Mouse (Mus musculus): Measurements from ENCODE around the gene Farp1. TPM values are rescaled to one million over a fixed set of nuclear protein-coding genes. Genes with fewer than 3 reads are reported as not detected.

Farp1 gene
- polyA plus RNA-seq, 1 experiment from 2014 or later = 33.8 TPM

DNA sequence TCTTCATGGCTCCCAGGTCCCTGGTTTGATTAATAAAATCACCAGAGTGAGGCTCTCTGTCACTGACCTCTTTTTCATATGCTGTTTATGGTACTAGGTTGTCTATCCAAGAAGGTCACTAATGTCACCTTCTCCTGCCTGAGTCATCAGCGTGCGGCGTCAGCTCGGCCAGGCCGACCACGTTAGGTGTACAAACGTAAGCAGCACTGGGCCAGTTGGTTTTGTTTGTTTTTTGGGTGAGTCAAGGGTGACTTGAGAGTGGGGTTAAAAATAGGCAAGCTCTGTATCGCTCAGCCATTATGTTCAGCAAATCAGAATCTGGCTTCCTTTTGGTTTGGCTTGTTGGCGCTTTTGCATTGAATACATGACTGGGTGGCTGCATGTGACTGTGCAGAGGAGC is 155.4 kb downstream of the Farp1 start:
- 91% methylated on average over 9 of the region's 9 CpGs for WGBS
- DNase-seq (ENCODE audit: low spot score) (no peak), ATAC-seq (replicated peaks; ENCODE audit: low FRiP score) (no peak)
- no peak overlapping the region for H3K27ac ChIP-seq (ENCODE audit: low read depth, low read length)
- no peaks in the 10 kb centered on the region for H3K36me3 ChIP-seq (ENCODE audit: control insufficient read depth, insufficient read depth, low read length)
- H3K9ac ChIP-seq (ENCODE audit: low read length) = no peak overlapping the region
- no peaks in the 10 kb centered on the region for H3K9me3 ChIP-seq (ENCODE audit: control insufficient read depth, low read length)
- H3K27me3 ChIP-seq (ENCODE audit: control insufficient read depth, insufficient read depth, low read length) = no peaks in the 10 kb centered on the region
- H3K4me1 ChIP-seq (replicated peaks; ENCODE audit: control insufficient read depth, insufficient read depth, low read length) = no peaks in the 10 kb centered on the region
- no peak overlapping the region for H3K4me3 ChIP-seq (ENCODE audit: low read depth, low read length)
- no peak overlapping the region for H3K4me2 ChIP-seq (ENCODE audit: low read depth, low read length, severe bottlenecking)

DNA sequence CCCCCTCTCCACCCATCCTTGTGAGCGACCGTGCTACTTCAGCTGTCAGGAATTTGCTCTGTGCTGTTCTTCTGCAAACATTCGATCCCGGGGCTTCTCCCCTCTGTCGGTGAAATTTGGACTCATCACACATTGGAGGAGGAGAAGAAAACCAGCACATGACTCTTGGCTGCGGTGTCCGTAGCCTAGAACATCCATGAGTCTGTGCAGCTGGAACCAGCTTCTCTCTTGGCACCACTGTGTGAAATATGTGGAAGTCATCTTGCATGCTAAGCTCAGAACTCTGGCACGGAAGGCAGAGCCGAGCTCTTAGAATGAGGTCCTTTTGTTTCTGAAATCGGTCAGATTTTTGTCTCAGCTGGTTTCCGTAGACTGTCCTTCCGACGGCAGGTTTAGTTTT is 156.7 kb downstream of the Farp1 start:
- Histone ChIP-seq H3K36me3 (ENCODE audit: control insufficient read depth, insufficient read depth, low read length) (no peaks in the 10 kb centered on the region), H3K4me1 (replicated peaks; ENCODE audit: control insufficient read depth, insufficient read depth, low read length) (no peaks in the 10 kb centered on the region), H3K27ac (ENCODE audit: low read depth, low read length) (no peak overlapping the region), H3K9me3 (ENCODE audit: control insufficient read depth, low read length) (no peaks in the 10 kb centered on the region), H3K4me3 (ENCODE audit: low read depth, low read length) (no peak overlapping the region), H3K9ac (ENCODE audit: low read length) (no peak overlapping the region), H3K4me2 (ENCODE audit: low read depth, low read length, severe bottlenecking) (no peak overlapping the region), H3K27me3 (ENCODE audit: control insufficient read depth, insufficient read depth, low read length) (no peaks in the 10 kb centered on the region)
- ATAC-seq (replicated peaks; ENCODE audit: low FRiP score) (no peak), DNase-seq (ENCODE audit: low spot score) (no peak)
- WGBS = 67% methylated on average over 13 of the region's 13 CpGs

GRCm38 (mm10) chr14:121192394-121192793 is 157.4 kb downstream of the Farp1 start:
- H3K4me3 ChIP-seq (ENCODE audit: low read depth, low read length) = no peak overlapping the region
- no peak for DNase-seq (ENCODE audit: low spot score)
- H3K4me1 ChIP-seq (replicated peaks; ENCODE audit: control insufficient read depth, insufficient read depth, low read length) = no peaks in the 10 kb centered on the region
- H3K27ac ChIP-seq (ENCODE audit: low read depth, low read length) = no peak overlapping the region
- H3K4me2 ChIP-seq (ENCODE audit: low read depth, low read length, severe bottlenecking) = no peak overlapping the region
- WGBS = 83% methylated on average over 5 of the region's 5 CpGs
- no peak for ATAC-seq (replicated peaks; ENCODE audit: low FRiP score)
- H3K27me3 ChIP-seq (ENCODE audit: control insufficient read depth, insufficient read depth, low read length) = no peaks in the 10 kb centered on the region
- H3K9ac ChIP-seq (ENCODE audit: low read length) = no peak overlapping the region
- H3K9me3 ChIP-seq (ENCODE audit: control insufficient read depth, low read length) = no peaks in the 10 kb centered on the region
- H3K36me3 ChIP-seq (ENCODE audit: control insufficient read depth, insufficient read depth, low read length) = no peaks in the 10 kb centered on the region

DNA sequence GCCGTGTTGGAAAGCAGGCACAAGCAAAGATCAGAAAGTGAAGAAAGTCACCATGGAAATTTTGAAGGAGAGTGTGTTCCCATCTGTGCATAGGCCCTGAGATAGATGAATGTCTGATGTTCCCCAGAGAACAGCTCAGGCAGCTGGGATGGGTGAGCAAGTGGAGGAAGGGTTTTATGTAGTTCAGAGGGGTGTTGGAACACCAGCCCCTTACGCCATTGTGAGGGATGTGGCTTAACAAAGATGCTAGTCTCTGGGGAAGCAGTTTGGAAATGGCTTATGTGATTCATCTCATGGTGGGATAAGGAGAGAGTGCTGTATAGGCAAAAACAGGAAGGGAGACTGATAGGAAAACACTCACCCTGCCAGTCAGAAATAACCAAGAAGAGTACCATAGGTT is 159.0 kb downstream of the Farp1 start:
- H3K27ac ChIP-seq (ENCODE audit: low read depth, low read length) = no peak overlapping the region
- no peaks in the 10 kb centered on the region for H3K9me3 ChIP-seq (ENCODE audit: control insufficient read depth, low read length)
- H3K4me1 ChIP-seq (replicated peaks; ENCODE audit: control insufficient read depth, insufficient read depth, low read length) = peaks cover 3% of the 10 kb centered on the region; the same call in 1 of the 2 replicates
- H3K4me3 ChIP-seq (ENCODE audit: low read depth, low read length) = no peak overlapping the region
- ATAC-seq (replicated peaks; ENCODE audit: low FRiP score) (no peak), DNase-seq (ENCODE audit: low spot score) (no peak)
- H3K36me3 ChIP-seq (ENCODE audit: control insufficient read depth, insufficient read depth, low read length) = no peaks in the 10 kb centered on the region
- H3K27me3 ChIP-seq (ENCODE audit: control insufficient read depth, insufficient read depth, low read length) = no peaks in the 10 kb centered on the region
- no peak overlapping the region for H3K4me2 ChIP-seq (ENCODE audit: low read depth, low read length, severe bottlenecking)
- H3K9ac ChIP-seq (ENCODE audit: low read length) = no peak overlapping the region
- WGBS = 93% methylated on average over 2 of the region's 2 CpGs

GRCm38 (mm10) chr14:121198915-121199572 is 164.0 kb downstream of the Farp1 start:
- Histone ChIP-seq H3K4me3 (ENCODE audit: low read depth, low read length) (no peak overlapping the region), H3K27ac (ENCODE audit: low read depth, low read length) (peak overlapping the region; percentile 55; the same call in 1 of the 2 replicates), H3K9me3 (ENCODE audit: control insufficient read depth, low read length) (no peaks in the 10 kb centered on the region), H3K9ac (ENCODE audit: low read length) (no peak overlapping the region), H3K27me3 (ENCODE audit: control insufficient read depth, insufficient read depth, low read length) (no peaks in the 10 kb centered on the region), H3K4me2 (ENCODE audit: low read depth, low read length, severe bottlenecking) (no peak overlapping the region), H3K4me1 (replicated peaks; ENCODE audit: control insufficient read depth, insufficient read depth, low read length) (peaks cover 6% of the 10 kb centered on the region; the same call in 1 of the 2 replicates), H3K36me3 (ENCODE audit: control insufficient read depth, insufficient read depth, low read length) (no peaks in the 10 kb centered on the region)
- DNase-seq (ENCODE audit: low spot score) = peak; percentile 68
- WGBS = 43% methylated on average over 14 of the region's 14 CpGs
- ATAC-seq (replicated peaks; ENCODE audit: low FRiP score) = peak; percentile 90

GRCm38 (mm10) chr14:121199789-121200188 is 164.8 kb downstream of the Farp1 start:
- Histone ChIP-seq H3K27ac (ENCODE audit: low read depth, low read length) (no peak overlapping the region), H3K4me1 (replicated peaks; ENCODE audit: control insufficient read depth, insufficient read depth, low read length) (peaks cover 6% of the 10 kb centered on the region; the same call in 1 of the 2 replicates)
- whole genome bisulfite sequencing = 84% methylated on average over 8 of the region's 8 CpGs

DNA sequence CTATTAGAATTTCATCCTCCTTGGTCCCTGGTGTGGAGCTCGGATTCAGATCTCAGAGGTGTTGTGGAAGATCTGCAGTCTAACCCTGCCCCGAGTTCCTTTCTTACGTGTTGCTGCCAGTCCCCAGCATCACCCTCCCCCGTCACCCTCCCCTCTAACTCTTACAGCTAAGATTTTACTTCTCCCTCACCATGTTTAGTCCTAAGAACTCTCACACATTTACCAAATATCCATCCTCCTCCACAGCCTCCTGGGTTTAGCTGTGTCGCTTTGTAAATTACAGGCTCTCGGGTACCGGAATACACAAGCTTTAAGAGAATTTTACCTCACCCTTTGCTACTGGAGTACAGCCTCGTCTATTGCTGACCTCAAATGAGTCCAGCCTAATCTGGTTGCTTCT is 165.4 kb downstream of the Farp1 start:
- Histone ChIP-seq H3K27me3 (ENCODE audit: control insufficient read depth, insufficient read depth, low read length) (no peaks in the 10 kb centered on the region), H3K4me3 (ENCODE audit: low read depth, low read length) (no peak overlapping the region), H3K4me1 (replicated peaks; ENCODE audit: control insufficient read depth, insufficient read depth, low read length) (peaks cover 6% of the 10 kb centered on the region; the same call in 1 of the 2 replicates), H3K4me2 (ENCODE audit: low read depth, low read length, severe bottlenecking) (no peak overlapping the region), H3K9me3 (ENCODE audit: control insufficient read depth, low read length) (no peaks in the 10 kb centered on the region), H3K9ac (ENCODE audit: low read length) (no peak overlapping the region), H3K27ac (ENCODE audit: low read depth, low read length) (no peak overlapping the region), H3K36me3 (ENCODE audit: control insufficient read depth, insufficient read depth, low read length) (no peaks in the 10 kb centered on the region)
- WGBS = 79% methylated on average over 8 of the region's 8 CpGs
- ATAC-seq (replicated peaks; ENCODE audit: low FRiP score) = no peak
- no peak for DNase-seq (ENCODE audit: low spot score)

More at GRCm38 (mm10) chr14:121199789-121200188, 164.8 kb downstream of the Farp1 start:
- DNase-seq (ENCODE audit: low spot score) (no peak), ATAC-seq (replicated peaks; ENCODE audit: low FRiP score) (peak; percentile 57; the same call in 1 of the 2 replicates)
- Histone ChIP-seq H3K4me2 (ENCODE audit: low read depth, low read length, severe bottlenecking) (no peak overlapping the region), H3K9ac (ENCODE audit: low read length) (no peak overlapping the region), H3K9me3 (ENCODE audit: control insufficient read depth, low read length) (no peaks in the 10 kb centered on the region), H3K27me3 (ENCODE audit: control insufficient read depth, insufficient read depth, low read length) (no peaks in the 10 kb centered on the region), H3K36me3 (ENCODE audit: control insufficient read depth, insufficient read depth, low read length) (no peaks in the 10 kb centered on the region), H3K4me3 (ENCODE audit: low read depth, low read length) (no peak overlapping the region)

- 83% methylated on average over 6 of the region's 6 CpGs for WGBS
- H3K9ac ChIP-seq (ENCODE audit: low read length) = no peak overlapping the region
- H3K27ac ChIP-seq (ENCODE audit: low read depth, low read length) = no peak overlapping the region
- DNase-seq (ENCODE audit: low spot score) (no peak), ATAC-seq (replicated peaks; ENCODE audit: low FRiP score) (no peak)
- H3K4me2 ChIP-seq (ENCODE audit: low read depth, low read length, severe bottlenecking) = no peak overlapping the region
- H3K27me3 ChIP-seq (ENCODE audit: control insufficient read depth, insufficient read depth, low read length) = no peaks in the 10 kb centered on the region
- H3K9me3 ChIP-seq (ENCODE audit: control insufficient read depth, low read length) = no peaks in the 10 kb centered on the region
- H3K4me3 ChIP-seq (ENCODE audit: low read depth, low read length) = no peak overlapping the region
- peaks cover 6% of the 10 kb centered on the region; the same call in 1 of the 2 replicates for H3K4me1 ChIP-seq (replicated peaks; ENCODE audit: control insufficient read depth, insufficient read depth, low read length)
- H3K36me3 ChIP-seq (ENCODE audit: control insufficient read depth, insufficient read depth, low read length) = no peaks in the 10 kb centered on the region
Observed at GRCm38 (mm10) chr14:121201178-121201577, 166.2 kb downstream of the Farp1 start.

DNA sequence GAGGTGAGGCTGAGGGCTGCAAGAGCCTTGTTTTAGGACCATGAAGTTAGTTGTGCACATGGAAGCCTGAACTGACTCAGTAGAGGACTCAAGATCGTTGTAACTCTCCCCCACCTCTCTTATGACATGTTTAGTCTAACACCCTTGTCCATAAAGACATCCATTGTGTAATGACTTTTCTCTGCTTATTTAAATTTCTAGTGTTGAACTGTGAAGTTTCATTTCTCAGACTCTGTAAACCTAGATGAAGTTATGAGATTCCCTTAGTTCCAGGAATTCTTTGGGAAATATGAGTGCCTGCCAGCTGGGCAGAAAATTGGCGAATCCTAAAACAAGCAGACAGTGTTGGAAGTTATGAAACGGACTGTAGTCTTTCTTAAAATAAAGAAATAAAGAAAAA is 170.5 kb downstream of the Farp1 start:
- whole genome bisulfite sequencing = 79% methylated on average over 3 of the region's 3 CpGs
- DNase-seq (ENCODE audit: low spot score) = no peak

More for the DNA sequence above, 170.5 kb downstream of the Farp1 start:
- H3K9ac ChIP-seq (ENCODE audit: low read length) = no peak overlapping the region
- H3K9me3 ChIP-seq (ENCODE audit: control insufficient read depth, low read length) = no peaks in the 10 kb centered on the region
- H3K4me1 ChIP-seq (replicated peaks; ENCODE audit: control insufficient read depth, insufficient read depth, low read length) = peaks cover 2% of the 10 kb centered on the region; the same call in 1 of the 2 replicates
- no peak overlapping the region for H3K4me2 ChIP-seq (ENCODE audit: low read depth, low read length, severe bottlenecking)
- H3K27ac ChIP-seq (ENCODE audit: low read depth, low read length) = no peak overlapping the region
- H3K36me3 ChIP-seq (ENCODE audit: control insufficient read depth, insufficient read depth, low read length) = no peaks in the 10 kb centered on the region
- no peaks in the 10 kb centered on the region for H3K27me3 ChIP-seq (ENCODE audit: control insufficient read depth, insufficient read depth, low read length)
- ATAC-seq (replicated peaks; ENCODE audit: low FRiP score) = no peak
- H3K4me3 ChIP-seq (ENCODE audit: low read depth, low read length) = no peak overlapping the region

Data from forebrain, embryonic 11.5 days (tissue).